Mouse (Mus musculus) cerebellum, adult 11 months (tissue): ENCODE measurements at regions not wholly inside any gene's neighbourhood (a gene's known extent, or its start where the extent isn't known, plus 50 kb on each side); places are given as distances from the start of the nearest gene placed in this dataset.
A peak's percentile ranks its signal among the peaks of the same experiment; 100 is the strongest.

Source experiments
- DNase-seq: peaks from one replicate; pipeline ENCODE4 v3.0.0; 2022

DNA sequence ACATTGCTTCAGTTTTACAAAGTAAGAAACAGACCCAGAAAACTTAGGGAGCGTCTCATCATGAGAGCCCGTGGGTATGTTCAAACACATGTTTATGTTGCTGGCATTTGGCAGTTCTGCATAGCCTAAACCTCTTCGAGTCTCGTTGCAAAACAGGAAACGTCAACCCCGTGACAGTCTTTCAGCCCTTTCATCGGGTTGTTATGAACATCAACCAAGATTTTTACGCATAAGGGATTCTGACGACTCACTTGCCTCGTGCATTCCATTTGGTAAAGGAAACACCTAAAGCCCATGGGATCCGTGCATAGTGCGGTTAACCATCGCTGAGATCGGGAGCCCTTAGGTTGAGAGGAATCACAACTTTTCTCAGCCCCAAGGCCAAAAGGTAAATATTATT lies 115.7 kb downstream of the Gpam start:
- DNase-seq = no peak

DNA sequence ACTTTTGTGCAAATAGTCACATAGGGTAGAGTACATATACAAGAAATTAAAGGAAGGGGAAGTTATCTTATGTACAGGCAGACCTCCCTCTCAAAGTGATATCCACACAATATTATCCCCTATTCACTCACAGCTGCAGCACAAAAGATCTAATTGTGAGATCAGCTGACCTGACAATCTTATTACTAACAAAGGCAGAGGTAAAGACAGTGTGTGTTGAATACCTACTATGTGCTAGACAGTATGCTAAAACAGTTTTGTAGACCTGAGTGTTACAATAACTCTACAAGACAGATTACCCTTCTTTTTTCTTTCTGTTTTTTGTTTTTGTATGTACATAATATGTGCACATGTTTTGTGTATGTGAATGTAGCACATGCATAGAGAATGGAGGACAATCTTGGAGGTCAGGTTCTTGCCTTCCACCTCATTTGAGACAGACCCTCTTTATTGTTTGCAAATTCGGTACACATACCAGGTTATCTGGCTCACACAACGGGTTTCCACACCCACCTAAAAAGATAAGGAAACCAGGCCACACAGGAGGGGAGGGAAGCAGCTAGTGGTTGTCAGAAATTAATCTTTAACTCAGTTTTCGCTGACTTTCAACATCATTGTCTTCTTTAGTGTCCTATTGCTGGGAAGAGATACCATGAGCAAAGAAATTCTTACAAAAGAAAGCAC lies 118.4 kb downstream of the Gpam start:
- no peak for DNase-seq

DNA sequence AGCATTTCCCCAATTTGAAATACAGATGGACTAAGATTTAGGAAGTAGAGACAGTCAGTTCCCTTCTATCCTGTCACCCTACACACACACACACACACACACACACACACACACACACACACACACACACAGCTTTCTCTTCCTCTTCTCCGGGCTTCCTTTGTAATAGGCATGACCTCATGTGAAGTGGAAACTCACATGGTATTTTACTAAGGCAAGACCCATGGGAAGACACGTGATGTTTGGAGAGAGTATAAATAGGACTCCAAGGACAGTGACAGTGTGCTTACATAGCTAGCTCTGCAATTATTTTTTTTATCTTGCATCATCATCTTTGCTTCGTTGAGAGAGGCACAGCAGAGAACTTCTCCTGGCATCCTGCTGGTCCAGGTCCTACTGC lies 137.1 kb downstream of the Gpam start:
- no peak for DNase-seq

DNA sequence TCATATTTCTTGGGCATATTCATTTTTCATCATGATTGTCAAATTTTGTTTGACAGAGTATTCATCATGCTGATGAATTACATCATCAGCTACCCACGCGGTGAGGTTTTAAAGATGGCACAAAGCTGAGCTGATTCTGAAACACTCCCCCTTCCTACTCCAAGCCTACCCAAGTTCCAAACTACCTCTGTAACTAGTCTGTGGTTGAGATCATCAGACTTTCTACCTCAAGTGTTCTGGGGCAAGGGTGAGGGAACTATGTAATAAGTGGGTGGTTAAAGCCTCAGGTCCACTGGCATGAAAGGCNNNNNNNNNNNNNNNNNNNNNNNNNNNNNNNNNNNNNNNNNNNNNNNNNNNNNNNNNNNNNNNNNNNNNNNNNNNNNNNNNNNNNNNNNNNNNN lies 142.5 kb downstream of the Gpam start:
- DNase-seq = no peak

DNA sequence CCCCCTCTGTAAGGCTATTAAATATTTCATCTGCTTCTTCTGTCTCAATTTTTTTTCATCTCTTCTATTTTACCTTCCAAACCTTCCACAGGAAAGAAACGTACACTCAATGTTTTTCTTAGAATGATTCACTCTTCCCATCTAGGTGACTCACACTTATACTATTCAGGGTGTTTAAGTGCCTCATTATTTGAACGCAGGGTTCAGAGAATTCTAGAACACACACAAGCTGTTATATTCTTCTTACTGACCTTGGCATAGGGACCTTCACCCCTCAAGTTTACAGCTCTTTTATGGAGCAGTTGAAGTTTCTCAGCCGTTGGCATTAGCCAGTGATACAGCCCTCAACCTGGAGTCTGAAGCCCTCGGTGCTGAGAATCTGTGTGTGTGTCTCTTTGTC lies 144.2 kb downstream of the Gpam start:
- DNase-seq = no peak

DNA sequence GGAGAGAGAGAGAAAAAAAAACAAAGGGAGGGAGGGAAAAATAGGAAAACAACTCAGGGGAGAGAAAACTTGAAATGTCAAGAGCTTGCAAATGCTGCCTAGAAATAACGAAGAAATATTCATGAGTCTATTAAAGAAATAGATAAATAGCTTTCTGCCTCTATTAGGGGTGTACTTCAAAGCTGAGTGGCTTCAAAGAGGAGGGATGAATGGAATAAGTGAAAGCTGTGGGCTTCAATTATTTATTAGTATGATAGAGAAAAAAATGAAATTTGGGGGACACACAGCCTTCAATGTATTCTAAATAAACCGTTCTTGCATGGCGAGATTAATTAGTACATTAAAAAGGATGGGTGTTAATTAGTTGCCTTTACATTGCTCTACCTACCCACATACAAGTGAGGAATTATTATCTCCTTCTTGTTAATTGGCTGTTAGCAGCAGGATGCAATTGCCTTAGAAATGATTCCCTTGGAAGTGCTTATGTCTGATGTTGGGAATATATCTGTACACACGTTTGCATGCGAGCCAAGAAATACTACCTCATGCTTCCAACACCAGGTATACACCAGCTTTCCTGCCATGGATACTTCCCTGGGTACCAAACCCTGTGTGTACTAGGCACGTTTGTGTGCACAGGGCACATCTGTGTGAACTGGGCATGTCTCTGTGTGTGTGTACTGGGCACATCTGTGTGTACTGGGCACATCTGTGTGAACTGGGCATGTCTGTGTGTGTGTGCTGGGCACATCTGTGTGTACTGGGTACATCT lies 155.4 kb downstream of the Gpam start:
- DNase-seq = no peak

DNA sequence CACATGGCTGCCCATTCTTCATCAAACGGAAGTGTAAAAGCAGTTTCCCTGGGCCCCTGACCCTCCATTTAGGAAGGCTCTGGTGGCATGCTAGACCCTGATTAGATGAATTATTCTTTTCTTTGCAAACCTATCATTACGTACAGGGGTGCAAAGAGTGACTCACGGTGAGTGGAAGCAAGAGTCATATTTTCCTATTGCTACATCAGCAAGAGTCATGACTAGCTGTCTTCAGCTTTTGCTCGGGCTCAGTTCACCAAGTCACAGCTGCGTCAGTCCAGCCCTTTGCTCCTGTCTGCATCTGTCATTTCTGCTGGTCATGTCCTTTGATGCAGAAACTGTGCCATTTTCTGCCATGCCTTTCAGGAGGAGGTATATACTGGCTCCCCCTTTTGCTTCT lies 168.7 kb downstream of the Gpam start:
- DNase-seq = no peak

DNA sequence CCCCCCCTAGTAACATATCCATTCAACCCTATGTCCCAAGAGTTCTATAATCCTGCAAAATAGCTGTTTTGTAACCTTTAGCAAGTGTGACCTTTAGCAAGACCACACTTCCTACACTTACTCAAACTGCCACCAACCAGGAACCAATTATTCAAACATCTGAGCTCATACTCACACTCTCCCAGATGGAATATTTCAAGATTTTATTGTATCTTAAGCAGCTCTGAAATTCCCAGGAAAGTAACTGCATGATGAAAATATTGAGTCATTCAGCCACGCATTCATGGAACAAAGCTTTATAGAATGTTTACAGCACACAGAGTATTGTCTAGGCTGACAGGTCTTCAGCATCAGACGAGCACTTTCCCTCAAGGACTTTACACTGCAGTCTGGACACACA lies 171.9 kb downstream of the Gpam start:
- DNase-seq = no peak

DNA sequence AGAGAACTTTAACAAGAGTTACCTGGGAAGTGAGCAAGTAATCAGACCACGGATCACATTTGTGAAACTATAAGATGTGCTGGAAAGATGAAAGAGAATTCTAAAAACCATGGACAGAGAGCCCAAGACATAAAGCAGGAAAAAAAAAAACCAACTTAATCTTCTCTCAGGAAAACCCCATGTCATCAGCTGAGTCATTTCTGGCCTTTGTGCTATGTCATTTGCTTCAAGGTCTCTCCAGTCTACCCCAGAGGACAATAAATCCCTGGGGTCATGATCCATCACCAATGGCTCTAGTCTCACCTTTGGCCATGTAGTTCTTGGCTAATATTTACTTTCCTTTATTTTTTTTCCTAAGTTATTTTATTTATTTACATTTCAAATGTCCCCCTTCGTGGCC lies 174.5 kb downstream of the Gpam start:
- no peak for DNase-seq

DNA sequence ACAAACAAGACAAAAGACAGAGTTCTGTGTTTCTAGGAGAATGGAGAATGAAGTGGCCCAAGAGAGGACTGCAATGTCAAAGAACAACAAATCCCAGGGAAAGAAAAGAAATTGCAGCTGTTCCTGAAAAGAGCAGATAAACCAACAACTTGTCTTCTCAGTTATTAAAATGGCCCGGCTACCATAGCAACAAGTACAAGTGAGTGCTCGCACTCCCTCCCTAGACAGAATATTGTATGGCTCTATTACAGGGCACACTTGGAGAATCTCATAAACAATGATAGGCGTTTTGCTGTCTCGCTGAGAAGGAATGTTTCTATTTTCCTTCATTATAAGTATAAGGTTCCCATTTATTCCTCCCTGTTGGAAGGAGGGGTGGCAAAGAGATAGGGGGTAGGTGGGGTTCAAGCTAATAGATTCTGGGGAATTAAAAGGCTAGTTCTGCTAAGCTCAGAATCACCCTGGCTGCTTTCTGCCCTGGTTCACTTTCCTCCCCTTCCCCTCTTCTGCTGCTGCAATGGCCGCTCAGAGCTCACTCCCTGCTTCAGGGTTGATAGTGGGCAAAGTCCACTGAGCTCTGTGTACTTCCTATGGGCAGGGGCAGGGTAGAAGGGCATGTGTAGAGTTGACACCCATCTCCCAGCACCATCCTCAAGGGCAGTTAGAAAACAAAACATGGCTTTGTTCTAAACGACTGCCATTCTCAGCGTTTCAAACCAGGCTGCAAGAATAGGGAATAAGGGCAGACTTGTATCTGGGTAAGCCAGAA lies 178.5 kb downstream of the Gpam start:
- DNase-seq = no peak

DNA sequence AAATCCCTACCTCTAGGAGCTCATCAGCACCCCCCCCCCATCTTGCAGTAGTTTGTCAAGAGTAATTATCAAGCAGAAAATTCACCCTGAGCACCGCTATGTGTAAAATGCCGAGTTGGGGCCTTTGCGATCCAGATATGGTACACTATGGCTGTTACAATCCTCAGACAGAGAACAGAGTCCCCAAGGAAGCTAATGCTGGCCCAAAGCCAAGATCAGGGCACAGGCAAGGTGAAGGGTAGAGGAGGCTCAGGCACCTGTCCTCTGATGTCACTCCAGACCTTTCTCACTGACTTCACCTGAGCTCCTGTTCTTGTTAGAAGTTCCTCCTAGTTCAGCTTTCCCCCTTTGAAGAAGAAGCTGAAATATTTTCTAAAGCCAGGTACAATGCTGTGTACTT lies 179.5 kb downstream of the Gpam start:
- no peak for DNase-seq

DNA sequence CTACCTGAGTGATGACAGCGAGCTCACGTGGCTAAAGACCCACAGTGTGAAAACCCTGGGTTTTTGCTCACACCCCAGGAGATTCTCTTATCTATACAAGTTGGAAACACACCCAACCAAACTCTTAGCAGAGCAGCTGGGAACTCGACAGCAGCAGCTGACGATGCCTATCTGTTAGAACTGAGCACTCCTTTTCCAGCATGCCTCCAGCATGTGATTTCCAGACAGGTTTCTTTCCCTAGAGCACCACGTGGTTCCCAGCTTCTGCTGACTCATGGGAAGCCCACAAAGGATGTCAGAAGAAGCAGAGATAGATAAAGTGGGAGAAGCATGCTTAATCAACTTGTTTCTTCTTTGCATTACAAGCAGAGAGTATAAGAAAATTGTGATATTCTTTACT lies 194.5 kb downstream of the Gpam start:
- no peak for DNase-seq

DNA sequence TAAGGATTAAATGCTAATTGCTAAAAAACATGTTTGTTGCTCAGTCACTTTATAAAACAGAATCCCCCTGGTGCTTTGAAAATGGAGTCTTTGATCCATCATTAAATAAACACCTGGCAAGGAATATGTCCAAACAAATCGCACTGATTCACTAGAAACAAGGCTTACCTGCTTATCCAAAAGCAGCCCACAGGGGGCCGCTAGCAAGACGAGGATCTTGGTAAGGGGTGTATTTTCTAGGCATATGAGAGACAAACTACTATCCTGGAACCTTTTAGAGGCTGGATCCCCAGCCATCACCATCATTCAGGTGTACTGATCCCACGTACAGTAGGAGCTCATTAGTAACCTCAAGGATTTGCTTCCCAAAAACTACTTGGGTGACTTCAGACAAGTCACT lies 201.2 kb downstream of the Gpam start:
- DNase-seq = no peak

DNA sequence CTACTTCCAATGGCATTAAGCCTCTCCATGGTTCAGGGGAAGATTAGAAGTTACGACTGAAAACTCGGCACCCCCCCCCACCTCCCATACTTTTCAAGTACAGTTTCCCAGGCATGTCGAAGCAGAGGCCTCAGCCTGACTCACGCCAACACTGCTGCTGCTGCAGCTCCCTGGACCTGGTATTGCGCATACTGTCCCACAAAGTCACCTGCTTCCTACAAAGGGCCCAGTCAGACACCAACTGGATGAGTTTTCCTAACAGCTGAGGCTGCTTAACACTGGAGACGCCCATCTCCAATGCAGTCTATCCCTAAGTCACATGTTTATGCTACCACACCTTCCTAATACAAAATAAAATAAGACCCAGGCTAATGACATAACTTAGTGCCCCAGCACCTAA lies 207.4 kb downstream of the Gpam start:
- DNase-seq = no peak

DNA sequence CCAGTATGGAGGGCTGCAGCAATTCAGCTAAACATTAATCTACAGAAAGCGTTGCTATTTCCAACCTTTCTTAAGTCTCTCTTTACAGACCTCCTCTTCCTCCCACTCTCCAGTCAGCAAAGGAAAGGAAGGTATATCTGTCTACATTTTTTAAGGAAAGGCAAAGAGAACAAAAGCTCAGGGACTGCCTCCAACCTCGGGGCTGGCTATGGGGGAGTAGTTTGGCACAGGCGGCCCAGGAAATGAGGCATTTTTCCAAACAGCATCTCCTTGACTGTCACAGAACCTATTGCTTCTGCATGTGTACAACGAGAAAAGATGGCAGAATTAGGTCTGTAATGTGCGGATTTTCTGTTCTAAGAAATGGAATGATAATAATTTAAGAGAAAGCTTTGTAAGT lies 233.4 kb downstream of the Gpam start:
- DNase-seq = no peak

DNA sequence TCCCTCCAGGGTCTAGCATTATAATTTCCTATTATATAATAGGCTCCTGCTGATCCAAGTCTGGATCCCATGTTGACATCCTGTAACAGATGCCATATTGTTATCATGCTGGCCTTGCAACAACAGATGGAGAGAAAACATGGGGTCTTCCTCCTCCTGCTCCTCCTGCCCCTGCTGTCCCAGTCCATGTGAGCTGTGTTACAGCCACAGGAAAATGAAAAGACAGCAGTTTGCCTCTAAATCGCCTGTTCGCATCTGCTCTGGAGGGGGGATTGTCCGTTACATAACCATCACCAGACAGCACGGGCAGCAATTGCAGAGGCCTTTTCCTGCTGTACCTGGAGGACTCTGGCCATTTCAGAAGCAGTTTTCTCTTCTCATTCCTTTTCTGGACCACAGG lies 260.0 kb downstream of the Gpam start:
- DNase-seq = peak; percentile 6

DNA sequence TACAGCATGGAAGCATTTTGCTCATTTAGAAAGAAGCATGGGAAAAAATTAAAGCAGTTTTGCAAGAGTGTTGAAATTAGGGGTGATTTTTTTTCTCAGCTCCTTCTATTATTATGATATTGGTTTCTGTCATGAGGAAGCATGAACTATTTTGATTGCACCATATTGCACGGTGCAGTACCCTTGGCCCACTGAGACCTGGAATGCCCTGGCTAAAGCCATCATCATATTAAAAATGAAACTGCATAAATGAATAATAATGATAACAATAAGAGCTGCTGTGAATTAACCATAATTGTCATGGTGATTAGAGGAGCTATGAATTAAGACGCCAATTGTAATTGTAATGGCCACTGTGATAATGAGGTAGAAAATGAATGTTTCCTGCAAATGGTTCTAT lies 271.8 kb downstream of the Gpam start:
- DNase-seq = no peak

DNA sequence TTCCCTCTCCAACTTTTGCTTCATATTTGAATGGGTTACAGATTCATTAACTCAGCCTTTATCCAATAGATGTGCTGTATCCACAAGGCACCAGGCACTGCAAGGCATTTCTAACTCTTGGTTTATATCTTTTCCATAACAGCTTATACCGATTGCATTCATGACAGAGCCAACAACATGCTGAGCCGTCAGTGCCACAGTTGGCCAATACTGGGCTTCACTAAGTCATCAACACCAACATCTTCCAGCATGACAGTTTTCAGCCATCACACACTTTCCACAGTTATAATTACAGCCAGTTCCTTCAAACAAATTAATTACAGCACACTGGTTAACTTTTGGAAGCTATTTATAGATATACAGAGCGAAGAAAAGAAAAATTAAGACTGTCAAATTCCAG lies 288.8 kb downstream of the Gpam start:
- DNase-seq = no peak

DNA sequence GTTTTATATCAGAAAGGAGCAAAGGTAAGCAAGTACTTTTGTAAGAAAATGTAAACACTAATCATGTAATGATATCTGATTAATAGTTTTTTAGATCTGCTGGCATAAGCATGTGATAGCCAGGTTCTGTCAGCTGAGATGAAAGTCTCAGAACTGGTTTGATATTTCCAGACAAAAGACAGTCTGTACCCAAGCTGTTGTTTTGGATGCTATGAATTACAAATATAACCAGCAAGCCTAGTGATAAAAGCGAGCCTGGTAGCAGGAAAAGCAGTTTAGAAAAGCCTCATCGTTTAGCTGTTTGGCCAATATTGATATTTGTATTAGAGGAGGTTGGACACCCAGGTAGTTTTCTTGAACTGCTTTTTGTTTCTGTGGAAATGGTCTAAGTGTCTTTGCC lies 290.6 kb downstream of the Gpam start:
- no peak for DNase-seq

DNA sequence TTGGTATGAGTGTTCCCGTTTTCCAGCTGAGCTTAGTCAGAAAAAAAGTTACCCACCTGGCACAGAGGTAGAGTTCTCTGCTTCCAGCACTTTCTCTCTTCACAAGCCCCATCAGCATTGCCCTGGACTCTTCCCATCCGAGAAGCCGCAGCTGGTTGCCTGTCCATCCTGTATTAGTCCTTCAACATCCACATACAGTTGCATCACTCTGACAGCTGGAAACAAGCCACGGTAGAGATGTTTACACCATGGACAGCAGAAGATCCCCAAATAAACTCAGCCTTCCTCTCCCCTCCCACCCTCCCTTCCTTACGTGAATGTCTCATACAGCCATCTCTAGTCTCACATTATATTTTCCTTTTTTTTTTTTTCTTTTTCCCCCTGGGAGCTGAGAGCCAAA lies 304.9 kb downstream of the Gpam start:
- no peak for DNase-seq

DNA sequence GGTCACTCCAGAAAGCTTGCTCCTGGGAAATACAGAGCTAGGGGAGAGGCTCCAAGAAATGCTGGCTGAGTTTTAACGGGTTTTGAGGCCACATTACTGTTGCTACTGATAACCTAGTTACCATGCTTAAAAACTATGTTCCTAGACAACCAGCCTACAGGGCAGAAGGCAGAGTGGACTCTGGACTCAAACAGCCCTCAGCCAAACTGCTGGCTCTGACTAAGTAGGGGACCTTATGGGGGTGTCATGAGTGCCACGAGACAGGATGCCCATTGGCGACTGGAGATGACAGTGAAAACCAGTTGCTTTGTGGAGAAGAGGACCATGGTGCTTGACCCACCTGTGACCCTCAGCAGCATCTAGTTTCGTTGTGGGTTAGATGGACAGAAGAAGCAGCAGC lies 306.5 kb downstream of the Gpam start:
- DNase-seq = no peak

DNA sequence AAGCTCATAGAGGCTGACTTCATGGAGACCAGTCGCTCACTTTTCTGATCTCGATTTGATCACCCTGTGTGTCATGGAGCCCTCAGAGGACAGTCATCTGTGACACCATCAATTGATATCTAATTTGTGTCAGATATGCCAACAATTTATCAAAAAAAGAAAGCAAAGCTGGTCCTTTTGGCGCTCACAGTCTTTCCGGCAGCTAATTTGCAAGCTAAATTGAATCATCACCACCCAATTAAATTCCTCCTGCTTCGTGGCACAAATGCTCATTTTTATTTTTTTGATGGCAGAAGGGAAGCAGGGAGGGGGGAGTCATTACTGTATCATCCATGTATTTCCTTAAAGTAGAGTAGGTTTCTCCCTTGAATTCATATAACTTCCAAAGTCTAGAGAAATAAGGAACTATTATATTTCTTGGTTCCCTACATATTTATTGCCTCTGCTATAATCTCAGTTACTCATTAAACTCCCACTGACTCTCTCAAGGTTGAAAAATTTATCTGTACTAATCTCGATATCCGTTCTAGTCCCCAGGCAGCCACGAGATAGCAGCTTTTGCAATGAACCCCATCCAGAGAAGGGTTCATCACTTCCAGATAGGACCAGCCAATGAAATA lies 325.8 kb downstream of the Gpam start:
- DNase-seq = no peak

DNA sequence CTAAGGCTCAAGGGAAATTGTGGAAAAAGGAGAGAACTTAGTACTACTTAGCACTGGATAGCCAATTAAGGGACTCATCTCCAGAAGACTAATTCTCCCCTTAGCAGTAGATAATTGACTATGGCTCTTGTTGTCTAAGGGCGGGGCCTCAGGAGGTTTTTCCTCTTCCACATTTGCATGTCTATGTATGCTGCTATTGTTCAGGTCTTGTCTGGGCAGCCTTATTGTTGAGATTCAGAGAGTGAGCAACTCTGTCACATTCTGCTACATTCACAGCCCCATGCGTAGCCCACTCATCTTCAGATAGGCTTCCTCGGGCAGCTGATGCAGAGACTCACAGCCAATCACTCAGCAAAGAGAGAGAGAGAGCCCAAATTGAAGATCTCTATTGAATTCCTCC lies 339.9 kb downstream of the Gpam start:
- DNase-seq = no peak

DNA sequence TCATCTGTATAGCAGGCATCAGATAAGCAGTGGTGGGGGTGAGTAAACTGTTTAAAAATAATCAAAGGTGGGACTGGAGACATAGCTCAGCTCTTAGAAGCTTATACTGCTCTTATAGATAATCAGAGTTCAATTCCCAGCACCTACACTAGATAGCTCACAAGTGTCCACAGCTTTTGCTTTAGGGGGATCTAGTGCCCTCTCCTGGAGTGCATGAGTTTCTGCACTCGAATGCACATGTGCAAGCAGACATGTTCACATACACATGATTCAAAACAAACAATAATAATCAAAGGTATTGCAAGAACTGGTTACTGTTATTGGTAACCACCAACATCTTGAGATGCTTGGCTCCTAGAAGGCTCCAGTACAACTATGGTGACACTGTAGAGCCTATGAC lies 343.3 kb downstream of the Gpam start:
- no peak for DNase-seq
